Mouse (Mus musculus): ENCODE results near the gene Vps41. TPM values are rescaled to one million over a fixed set of nuclear protein-coding genes. Genes with fewer than 3 reads are reported as not detected.

Gene Vps41
- polyA plus RNA-seq (2015; fragmentation: Nextera tagmentation; extraction: Ambion mirVana): 62.2 and 65.6 TPM in 2 replicates

DNA sequence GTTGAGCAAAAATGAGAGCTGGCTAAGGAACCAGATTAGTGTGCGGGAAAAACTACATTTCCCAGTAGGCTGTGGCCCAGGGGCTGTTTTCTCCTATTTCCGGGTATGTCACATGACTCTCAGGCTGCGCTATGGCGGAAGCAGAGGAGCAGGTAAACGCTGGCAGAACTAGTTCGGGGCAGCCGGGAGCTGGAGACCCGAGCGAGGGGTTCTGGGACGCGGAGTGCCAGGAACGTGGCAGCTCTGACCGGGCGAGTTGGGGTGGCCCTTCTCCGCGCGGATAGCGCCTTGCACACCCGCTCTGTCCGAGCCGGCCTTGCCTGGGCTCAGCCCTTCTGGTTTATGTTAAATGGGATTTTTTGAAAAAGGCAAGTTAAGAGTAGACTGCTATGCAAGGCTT lies at the start of gene Vps41:
Gene Vps41, plus strand, starts transcription at position 102 of the 400 bp plus-strand sequence.
- no peaks in the 10 kb centered on the region for H3K27me3 ChIP-seq (ENCODE audit: control insufficient read depth, insufficient read depth, low read depth, low read length)

DNA sequence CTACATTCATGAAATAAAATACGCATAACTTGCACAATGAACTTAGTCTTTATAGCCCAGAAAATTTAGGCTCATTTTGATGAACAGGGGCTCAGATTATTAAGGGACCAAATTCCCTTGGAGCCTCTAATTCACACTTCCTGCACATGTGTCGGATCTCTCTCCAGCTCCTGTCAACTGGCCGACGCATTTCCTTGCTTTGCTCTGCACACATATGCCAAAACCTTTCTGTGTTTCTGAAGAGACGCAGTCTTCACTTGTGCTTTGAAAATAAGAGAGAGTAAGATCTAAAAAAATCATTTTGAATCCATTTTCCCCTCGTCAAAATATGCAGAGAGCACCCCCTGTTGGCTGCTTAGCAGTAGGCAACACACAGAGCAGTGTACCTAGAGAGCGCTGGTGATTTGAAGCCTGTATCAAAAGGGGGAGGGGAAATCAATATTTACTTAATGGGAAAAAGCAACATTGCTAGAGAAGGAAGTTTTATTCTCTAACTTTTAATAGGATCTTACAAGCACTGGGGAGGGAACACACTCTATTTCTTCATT lies 18.5 kb upstream of the Vps41 start:
- H3K27ac ChIP-seq (ENCODE audit: low read length): no peak overlapping the region
- no peak overlapping the region for H3K9ac ChIP-seq (ENCODE audit: low read length)
- H3K36me3 ChIP-seq (ENCODE audit: control insufficient read depth, insufficient read depth, low read length): no peaks in the 10 kb centered on the region
- H3K4me1 ChIP-seq (replicated peaks; ENCODE audit: control insufficient read depth, insufficient read depth, low read length): no peaks in the 10 kb centered on the region
- no peaks in the 10 kb centered on the region for H3K9me3 ChIP-seq (ENCODE audit: control insufficient read depth, low read length)
- ATAC-seq (ENCODE audit: low read depth): no peak
- no peak overlapping the region for H3K4me3 ChIP-seq (ENCODE audit: low read length)
- WGBS: 35% methylated on average over 7 of the region's 7 CpGs
- H3K27me3 ChIP-seq (ENCODE audit: control insufficient read depth, insufficient read depth, low read depth, low read length): no peaks in the 10 kb centered on the region
- no peak overlapping the region for H3K4me2 ChIP-seq (ENCODE audit: low read depth, low read length)

More for the DNA sequence above, at the start of gene Vps41:
- H3K27ac ChIP-seq (ENCODE audit: low read length): peak within 1 kb of the TSS; percentile 46; the same call in 1 of the 2 replicates
- peaks cover 8% of the 10 kb centered on the region; the same call in 1 of the 2 replicates for H3K4me1 ChIP-seq (replicated peaks; ENCODE audit: control insufficient read depth, insufficient read depth, low read length)
- H3K36me3 ChIP-seq (ENCODE audit: control insufficient read depth, insufficient read depth, low read length): no peaks in the 10 kb centered on the region
- ATAC-seq (ENCODE audit: low read depth): peak; percentile 99
- H3K4me2 ChIP-seq (ENCODE audit: low read depth, low read length): peak within 1 kb of the TSS; percentile 62
- H3K4me3 ChIP-seq (ENCODE audit: low read length): peak within 1 kb of the TSS; percentile 97
- peak within 1 kb of the TSS; percentile 91 for H3K9ac ChIP-seq (ENCODE audit: low read length)
- under 1% methylated on average over 21 of the region's 21 CpGs for WGBS
- H3K9me3 ChIP-seq (ENCODE audit: control insufficient read depth, low read length): no peaks in the 10 kb centered on the region

DNA sequence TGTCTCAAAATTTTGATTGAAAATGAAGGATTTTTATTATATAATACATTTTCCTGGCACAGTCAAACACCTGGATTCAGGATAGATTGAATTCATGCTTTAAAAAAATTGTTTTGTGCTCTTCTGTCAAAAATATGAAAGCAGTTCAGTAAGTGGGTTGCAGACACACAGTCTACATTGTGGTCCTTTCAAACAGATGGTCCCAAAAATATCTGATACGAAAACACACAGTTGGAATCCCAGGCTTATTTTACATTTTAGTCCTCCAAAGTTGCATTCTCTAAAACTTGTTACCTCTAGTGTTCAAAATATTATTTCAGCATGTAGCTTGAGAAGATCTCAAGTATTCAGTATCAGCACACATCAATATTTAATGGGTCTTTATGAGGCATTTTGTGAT lies 5.4 kb upstream of the Vps41 start:
- no peaks in the 10 kb centered on the region for H3K36me3 ChIP-seq (ENCODE audit: control insufficient read depth, insufficient read depth, low read length)
- H3K9me3 ChIP-seq (ENCODE audit: control insufficient read depth, low read length): no peaks in the 10 kb centered on the region
- H3K4me2 ChIP-seq (ENCODE audit: low read depth, low read length): no peak overlapping the region
- H3K4me1 ChIP-seq (replicated peaks; ENCODE audit: control insufficient read depth, insufficient read depth, low read length): no peaks in the 10 kb centered on the region
- no peak for ATAC-seq (ENCODE audit: low read depth)
- H3K27ac ChIP-seq (ENCODE audit: low read length): no peak overlapping the region
- no peak overlapping the region for H3K9ac ChIP-seq (ENCODE audit: low read length)
- H3K4me3 ChIP-seq (ENCODE audit: low read length): no peak overlapping the region
- 76% methylated on average over 1 of the region's 1 CpGs for WGBS
- no peaks in the 10 kb centered on the region for H3K27me3 ChIP-seq (ENCODE audit: control insufficient read depth, insufficient read depth, low read depth, low read length)

DNA sequence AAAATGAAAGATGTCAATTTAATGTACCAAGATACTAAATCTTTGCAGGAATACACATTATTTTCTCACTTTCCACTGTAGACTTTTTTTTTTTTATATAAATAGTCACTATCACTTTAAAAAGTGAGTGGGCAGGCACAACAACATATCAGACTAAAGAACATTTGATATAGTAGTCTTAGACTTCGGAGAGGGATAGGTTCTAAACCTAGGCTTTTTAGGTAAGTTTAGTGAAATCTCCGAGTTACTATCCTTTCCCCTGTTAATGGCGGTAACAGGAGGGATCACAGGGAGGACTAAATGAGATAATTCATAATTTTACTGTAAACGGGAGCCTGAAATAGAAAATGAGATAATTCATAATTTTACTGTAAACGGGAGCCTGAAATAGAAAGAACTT lies 379 bp upstream of the Vps41 start:
- H3K27me3 ChIP-seq (ENCODE audit: control insufficient read depth, insufficient read depth, low read depth, low read length): no peaks in the 10 kb centered on the region
- no peak overlapping the region; the same call in 1 of the 2 replicates for H3K4me2 ChIP-seq (ENCODE audit: low read depth, low read length)
- no peak overlapping the region for H3K27ac ChIP-seq (ENCODE audit: low read length)
- H3K9ac ChIP-seq (ENCODE audit: low read length): no peak overlapping the region
- WGBS: 37% methylated on average over 5 of the region's 5 CpGs
- H3K4me1 ChIP-seq (replicated peaks; ENCODE audit: control insufficient read depth, insufficient read depth, low read length): peaks cover 8% of the 10 kb centered on the region; the same call in 1 of the 2 replicates
- no peak for ATAC-seq (ENCODE audit: low read depth)
- H3K36me3 ChIP-seq (ENCODE audit: control insufficient read depth, insufficient read depth, low read length): no peaks in the 10 kb centered on the region
- H3K9me3 ChIP-seq (ENCODE audit: control insufficient read depth, low read length): no peaks in the 10 kb centered on the region
- peak overlapping the region; percentile 18 for H3K4me3 ChIP-seq (ENCODE audit: low read length)

DNA sequence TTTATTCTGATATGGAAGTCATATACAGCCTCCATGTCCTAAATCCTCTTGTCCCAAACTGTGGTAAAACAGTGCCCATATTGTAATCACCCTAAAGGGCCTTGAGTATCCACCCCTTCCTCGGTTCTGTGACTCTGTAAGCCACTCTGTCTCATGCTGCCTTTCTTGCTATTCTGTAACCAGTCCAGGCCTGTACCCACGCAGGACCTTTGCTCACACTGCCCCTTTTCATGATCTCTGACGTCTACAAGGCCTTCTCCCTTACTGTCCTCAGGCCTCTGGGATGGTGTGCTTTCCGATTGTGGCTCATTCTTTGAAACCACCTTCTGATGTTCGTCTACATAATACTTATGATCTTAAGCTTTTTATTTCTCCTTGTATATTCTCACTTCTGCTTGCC lies 1.4 kb downstream of the Vps41 start:
- H3K4me1 ChIP-seq (replicated peaks; ENCODE audit: control insufficient read depth, insufficient read depth, low read length): peaks cover 8% of the 10 kb centered on the region; the same call in 1 of the 2 replicates
- H3K4me3 ChIP-seq (ENCODE audit: low read length): no peak overlapping the region
- no peak overlapping the region for H3K9ac ChIP-seq (ENCODE audit: low read length)
- H3K9me3 ChIP-seq (ENCODE audit: control insufficient read depth, low read length): no peaks in the 10 kb centered on the region
- 62% methylated on average over 5 of the region's 5 CpGs for whole genome bisulfite sequencing
- no peak for ATAC-seq (ENCODE audit: low read depth)
- H3K4me2 ChIP-seq (ENCODE audit: low read depth, low read length): no peak overlapping the region
- no peaks in the 10 kb centered on the region for H3K27me3 ChIP-seq (ENCODE audit: control insufficient read depth, insufficient read depth, low read depth, low read length)
- H3K36me3 ChIP-seq (ENCODE audit: control insufficient read depth, insufficient read depth, low read length): no peaks in the 10 kb centered on the region
- H3K27ac ChIP-seq (ENCODE audit: low read length): no peak overlapping the region

DNA sequence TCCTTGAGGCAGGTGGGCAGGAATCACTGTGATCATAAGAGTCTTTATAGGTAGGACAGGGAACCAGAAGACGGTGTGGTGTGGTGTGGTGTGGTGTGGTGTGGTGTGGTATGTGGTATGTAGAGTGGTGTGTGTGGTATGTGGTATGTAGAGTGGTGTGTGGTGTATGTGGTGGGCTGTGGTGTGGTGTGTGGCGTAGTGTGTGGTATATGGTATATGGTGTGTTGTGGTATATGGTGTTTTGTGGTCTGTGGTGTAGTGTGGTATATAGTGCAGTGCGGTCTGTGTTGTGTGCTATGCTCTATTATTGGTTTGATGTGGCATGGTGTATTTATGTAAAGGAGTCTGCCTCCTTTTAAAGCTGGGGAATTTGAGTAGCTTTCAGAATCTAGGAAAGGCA lies 13.6 kb downstream of the Vps41 start:
- peaks cover 3% of the 10 kb centered on the region; the same call in 1 of the 2 replicates for H3K36me3 ChIP-seq (ENCODE audit: control insufficient read depth, insufficient read depth, low read length)
- H3K9me3 ChIP-seq (ENCODE audit: control insufficient read depth, low read length): no peaks in the 10 kb centered on the region
- no peak for ATAC-seq (ENCODE audit: low read depth)
- no peak overlapping the region for H3K9ac ChIP-seq (ENCODE audit: low read length)
- no peaks in the 10 kb centered on the region for H3K27me3 ChIP-seq (ENCODE audit: control insufficient read depth, insufficient read depth, low read depth, low read length)
- WGBS: 86% methylated on average over 3 of the region's 3 CpGs
- no peaks in the 10 kb centered on the region for H3K4me1 ChIP-seq (replicated peaks; ENCODE audit: control insufficient read depth, insufficient read depth, low read length)
- H3K27ac ChIP-seq (ENCODE audit: low read length): no peak overlapping the region
- H3K4me3 ChIP-seq (ENCODE audit: low read length): no peak overlapping the region
- no peak overlapping the region for H3K4me2 ChIP-seq (ENCODE audit: low read depth, low read length)

DNA sequence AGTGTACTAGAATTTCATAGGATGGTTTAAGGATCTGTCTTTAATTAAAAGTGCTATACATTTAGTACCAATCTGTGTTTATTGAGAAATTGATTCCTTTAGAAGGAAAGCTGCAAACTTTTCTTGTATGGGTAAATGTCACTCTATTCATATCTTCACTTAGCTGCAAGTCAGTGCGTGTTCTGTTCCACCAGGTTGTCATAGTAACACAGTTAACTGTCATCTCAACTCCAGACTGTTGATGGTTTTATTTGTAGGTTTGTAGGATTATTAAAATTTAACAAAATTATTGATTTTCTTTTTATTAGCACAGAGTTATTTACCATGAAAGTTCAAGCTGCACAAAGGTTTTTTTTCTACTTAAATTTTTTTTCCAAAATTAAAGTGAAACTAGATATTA lies 19.5 kb downstream of the Vps41 start:
- no peak for ATAC-seq (ENCODE audit: low read depth)
- WGBS: 74% methylated on average over 1 of the region's 1 CpGs

DNA sequence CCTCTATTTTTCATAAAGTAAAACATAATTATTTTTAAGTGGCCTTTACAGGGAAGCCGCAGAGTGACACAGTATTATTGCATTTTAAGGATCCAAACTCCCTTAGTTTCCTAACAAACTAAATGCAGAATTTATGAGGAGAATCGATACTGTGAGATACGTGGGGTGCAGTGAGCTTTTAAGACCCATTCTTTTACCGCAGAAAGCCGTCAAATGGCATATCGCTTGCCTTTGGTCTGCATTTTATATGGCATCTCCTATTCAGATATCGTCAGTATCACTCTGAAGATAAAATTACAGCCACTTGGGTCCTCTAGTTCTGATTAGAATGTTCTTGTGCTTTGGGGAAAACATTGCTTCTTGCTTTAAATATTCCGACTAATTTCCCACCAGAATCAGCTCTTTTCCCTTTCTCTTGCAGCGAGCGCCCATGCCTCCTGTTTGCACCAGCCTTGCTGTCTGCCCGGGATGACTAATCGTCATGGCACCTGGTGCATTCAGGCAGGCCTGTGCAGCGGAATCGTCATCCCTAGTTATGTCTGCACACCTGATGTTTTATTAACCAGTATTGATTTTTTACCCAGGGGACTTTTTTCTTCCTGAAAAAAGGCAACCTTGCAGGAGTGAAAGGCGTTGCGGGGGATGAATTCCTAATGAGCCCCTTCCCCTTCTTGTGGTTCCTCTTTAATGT lies 26.6 kb downstream of the Vps41 start:
- ATAC-seq (ENCODE audit: low read depth): no peak
- Histone ChIP-seq H3K9me3 (ENCODE audit: control insufficient read depth, low read length) (no peaks in the 10 kb centered on the region; the same call in 1 of the 2 replicates), H3K4me3 (ENCODE audit: low read length) (no peak overlapping the region), H3K9ac (ENCODE audit: low read length) (no peak overlapping the region), H3K27ac (ENCODE audit: low read length) (no peak overlapping the region), H3K4me2 (ENCODE audit: low read depth, low read length) (no peak overlapping the region), H3K36me3 (ENCODE audit: control insufficient read depth, insufficient read depth, low read length) (peaks cover 14% of the 10 kb centered on the region), H3K4me1 (replicated peaks; ENCODE audit: control insufficient read depth, insufficient read depth, low read length) (no peaks in the 10 kb centered on the region), H3K27me3 (ENCODE audit: control insufficient read depth, insufficient read depth, low read depth, low read length) (no peaks in the 10 kb centered on the region)
- WGBS: 87% methylated on average over 16 of the region's 16 CpGs

More for the DNA sequence above, 19.5 kb downstream of the Vps41 start:
- H3K4me1 ChIP-seq (replicated peaks; ENCODE audit: control insufficient read depth, insufficient read depth, low read length): no peaks in the 10 kb centered on the region
- H3K27me3 ChIP-seq (ENCODE audit: control insufficient read depth, insufficient read depth, low read depth, low read length): no peaks in the 10 kb centered on the region
- H3K9ac ChIP-seq (ENCODE audit: low read length): no peak overlapping the region
- no peaks in the 10 kb centered on the region; the same call in 1 of the 2 replicates for H3K9me3 ChIP-seq (ENCODE audit: control insufficient read depth, low read length)
- H3K36me3 ChIP-seq (ENCODE audit: control insufficient read depth, insufficient read depth, low read length): peaks cover 14% of the 10 kb centered on the region
- H3K4me3 ChIP-seq (ENCODE audit: low read length): no peak overlapping the region
- H3K27ac ChIP-seq (ENCODE audit: low read length): no peak overlapping the region
- no peak overlapping the region for H3K4me2 ChIP-seq (ENCODE audit: low read depth, low read length)

DNA sequence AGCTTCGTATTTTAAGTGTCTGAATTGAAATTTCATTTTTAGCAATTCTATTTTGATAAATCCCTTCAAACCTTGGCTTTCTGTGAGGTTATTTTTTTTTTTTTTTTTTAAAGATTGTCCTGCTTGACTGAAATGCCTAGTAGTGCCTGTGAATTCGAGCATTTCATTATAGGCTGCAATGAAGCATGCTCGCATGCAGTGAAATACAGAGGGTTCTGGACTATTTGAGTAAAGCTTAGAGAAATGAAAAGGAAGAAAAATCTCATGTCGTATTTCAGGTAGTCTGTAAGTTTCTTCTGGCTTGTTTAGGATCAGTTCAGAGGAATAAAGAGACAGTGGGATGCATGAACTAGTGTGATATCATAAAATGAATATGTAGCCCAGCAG lies 27.2 kb downstream of the Vps41 start:
- no peaks in the 10 kb centered on the region; the same call in 1 of the 2 replicates for H3K9me3 ChIP-seq (ENCODE audit: control insufficient read depth, low read length)
- H3K27me3 ChIP-seq (ENCODE audit: control insufficient read depth, insufficient read depth, low read depth, low read length): no peaks in the 10 kb centered on the region
- no peak overlapping the region for H3K4me2 ChIP-seq (ENCODE audit: low read depth, low read length)
- no peaks in the 10 kb centered on the region for H3K4me1 ChIP-seq (replicated peaks; ENCODE audit: control insufficient read depth, insufficient read depth, low read length)
- H3K36me3 ChIP-seq (ENCODE audit: control insufficient read depth, insufficient read depth, low read length): peaks cover 13% of the 10 kb centered on the region
- 86% methylated on average over 4 of the region's 4 CpGs for WGBS
- no peak overlapping the region for H3K4me3 ChIP-seq (ENCODE audit: low read length)
- no peak for ATAC-seq (ENCODE audit: low read depth)
- no peak overlapping the region for H3K27ac ChIP-seq (ENCODE audit: low read length)
- H3K9ac ChIP-seq (ENCODE audit: low read length): no peak overlapping the region
